Mouse (Mus musculus): Measurements from ENCODE around the gene Irf6.

DNA sequence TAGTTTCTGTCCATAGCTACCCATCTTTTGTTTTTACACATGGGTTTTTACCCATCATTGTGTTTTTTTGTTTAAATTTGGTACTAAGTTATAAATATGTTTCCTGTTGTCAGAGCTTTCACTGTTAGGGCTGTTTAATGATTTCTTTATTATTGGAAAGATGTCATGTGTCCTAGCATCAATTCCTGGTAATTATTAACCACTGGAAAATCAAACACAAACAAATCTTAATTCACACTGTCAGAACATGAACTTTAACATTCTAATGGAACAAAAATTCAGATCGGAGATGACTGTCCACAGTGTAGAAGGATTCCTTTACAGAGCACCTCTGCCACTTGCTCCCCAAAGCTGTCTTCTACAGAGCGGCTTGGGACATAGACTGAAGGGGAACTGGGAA is 52.5 kb downstream of the Irf6 start:
- no peak for TF ChIP-seq TAL1 (conservative IDR thresholded peaks at IDR 0.05; ENCODE audit: low read depth, low read length)
- no peak for TF ChIP-seq GATA1 (IDR thresholded peaks at IDR 0.05; ENCODE audit: borderline replicate concordance, low read length)
- no peak for TF ChIP-seq CTCF (IDR thresholded peaks at IDR 0.05; ENCODE audit: low read depth, low read length)
- TF ChIP-seq POLR2AphosphoS5 (IDR thresholded peaks at IDR 0.05; ENCODE audit: insufficient replicate concordance, low read depth, low read length) = no peak

Data from G1E (cell line).